Mouse (Mus musculus): ENCODE data around the gene Bdh2. TPM values are rescaled to one million over a fixed set of nuclear protein-coding genes. Genes with fewer than 3 reads are reported as not detected.

Gene Bdh2
- polyA plus RNA-seq, 1 experiment from 2014 or later = 46.0 TPM

- no peak for ATAC-seq (ENCODE audit: low FRiP score, low TSS enrichment)
- no peaks in the 10 kb centered on the region; the same call in 1 of the 2 replicates for H3K9me3 ChIP-seq (ENCODE audit: low read length)
- no peaks in the 10 kb centered on the region for H3K36me3 ChIP-seq (ENCODE audit: insufficient read depth, low read length)
- no peaks in the 10 kb centered on the region for H3K27me3 ChIP-seq (ENCODE audit: insufficient read depth, low read length)
- no peak overlapping the region for H3K4me3 ChIP-seq (ENCODE audit: low read length)
- no peak overlapping the region for H3K4me2 ChIP-seq (replicated peaks; ENCODE audit: low read depth, low read length)
- no peak overlapping the region for H3K27ac ChIP-seq (ENCODE audit: low read length)
- H3K4me1 ChIP-seq (ENCODE audit: insufficient read depth, low read length) = no peaks in the 10 kb centered on the region
- no peak overlapping the region for H3K9ac ChIP-seq (replicated peaks; ENCODE audit: low read length)
These were observed 68.0 kb downstream of the Bdh2 start for GRCm38 (mm10) chr3:135349022-135349421.

- Histone ChIP-seq H3K27ac (ENCODE audit: low read length) (no peak overlapping the region), H3K9me3 (ENCODE audit: low read length) (no peaks in the 10 kb centered on the region), H3K9ac (replicated peaks; ENCODE audit: low read length) (no peak overlapping the region), H3K27me3 (ENCODE audit: insufficient read depth, low read length) (no peaks in the 10 kb centered on the region), H3K4me3 (ENCODE audit: low read length) (no peak overlapping the region), H3K36me3 (ENCODE audit: insufficient read depth, low read length) (no peaks in the 10 kb centered on the region), H3K4me1 (ENCODE audit: insufficient read depth, low read length) (no peaks in the 10 kb centered on the region), H3K4me2 (replicated peaks; ENCODE audit: low read depth, low read length) (no peak overlapping the region)
- 97% methylated on average over 3 of the region's 3 CpGs for WGBS
- ATAC-seq (ENCODE audit: low FRiP score, low TSS enrichment) = no peak
These were observed 70.8 kb downstream of the Bdh2 start for GRCm38 (mm10) chr3:135351857-135352256.

Other genes starting within 250 kb of the Bdh2 start
- gene Cenpe, start 68.7 kb upstream of the Bdh2 start, polyA plus RNA-seq (2015; fragmentation: Nextera tagmentation; extraction: Ambion mirVana) = 26.5 and 28.9 TPM in 2 replicates
- gene Slc9b2, start 26.5 kb downstream of the Bdh2 start, polyA plus RNA-seq (2015; fragmentation: Nextera tagmentation; extraction: Ambion mirVana) = 3.1 and 3.3 TPM in 2 replicates
- gene Slc9b1, start 66.8 kb downstream of the Bdh2 start, polyA plus RNA-seq (2015; fragmentation: Nextera tagmentation; extraction: Ambion mirVana) = 0.41 and 0.44 TPM in 2 replicates
- gene Cisd2, start 142.7 kb downstream of the Bdh2 start, polyA plus RNA-seq (2015; fragmentation: Nextera tagmentation; extraction: Ambion mirVana) = 70.2 and 74.5 TPM in 2 replicates
- 524 and 536 TPM in 2 replicates for gene Ube2d3, start 156.9 kb downstream of the Bdh2 start, polyA plus RNA-seq (2015; fragmentation: Nextera tagmentation; extraction: Ambion mirVana)
- gene Manba, start 204.4 kb downstream of the Bdh2 start, polyA plus RNA-seq (2015; fragmentation: Nextera tagmentation; extraction: Ambion mirVana) = 36.5 and 39.6 TPM in 2 replicates